Mouse (Mus musculus) embryonic facial prominence, embryonic 11.5 days (tissue): ENCODE results near the gene Dab1. TPM values are rescaled to one million over a fixed set of nuclear protein-coding genes. Genes with fewer than 3 reads are reported as not detected.

Source experiments
- ATAC-seq: fragments of 200-750 bp; cut with Nextera tagmentation; replicated peaks from 2 replicates; pipeline ENCODE4 v1.8.0; 2017; ENCODE audit warnings: low read depth; ENCODE audit not compliant: insufficient number of reproducible peaks, low FRiP score, low TSS enrichment
- DNase-seq: peaks from one replicate; pipeline ENCODE4 v3.0.0-alpha.2; 2015; ENCODE audit warnings: low spot score
- H3K27ac ChIP-seq: fragments of 300-500 bp; sonication (generic); replicated peaks from 2 replicates; pipeline ENCODE4 v1.5.1; 2014; ENCODE audit warnings: mild to moderate bottlenecking, low read depth, low read length, control low read depth
- H3K27me3 ChIP-seq: fragments of 300-500 bp; sonication (generic); 2 replicates; pipeline ENCODE4 v1.6.1; 2014; ENCODE audit warnings: mild to moderate bottlenecking, low read length, moderate library complexity, mixed read lengths; ENCODE audit not compliant: control insufficient read depth, insufficient read depth
- H3K36me3 ChIP-seq: fragments of 300-500 bp; sonication (generic); replicated peaks from 2 replicates; pipeline ENCODE4 v1.6.1; 2014; ENCODE audit warnings: low read depth, mild to moderate bottlenecking, low read length, moderate library complexity, mixed read lengths; ENCODE audit not compliant: control insufficient read depth, insufficient read depth
- H3K4me1 ChIP-seq: fragments of 300-500 bp; sonication (generic); 2 replicates; pipeline ENCODE4 v1.6.1; 2014; ENCODE audit warnings: low read length, mixed read lengths; ENCODE audit not compliant: control insufficient read depth, insufficient read depth
- H3K4me2 ChIP-seq: fragments of 300-500 bp; sonication (generic); 2 replicates; pipeline ENCODE4 v1.6.1; 2014; ENCODE audit warnings: low read depth, mild to moderate bottlenecking, control low read depth, low read length, moderate library complexity
- H3K4me3 ChIP-seq: fragments of 300-500 bp; sonication (generic); 2 replicates; pipeline ENCODE4 v1.5.1; 2014; ENCODE audit warnings: low read depth, low read length, control low read depth
- H3K9ac ChIP-seq: fragments of 300-500 bp; sonication (generic); replicated peaks from 2 replicates; pipeline ENCODE4 v1.6.1; 2014; ENCODE audit warnings: mild to moderate bottlenecking, control low read depth, low read length
- H3K9me3 ChIP-seq: fragments of 300-500 bp; sonication (generic); replicated peaks from 2 replicates; pipeline ENCODE4 v1.6.1; 2016; ENCODE audit warnings: mild to moderate bottlenecking, low read length, inconsistent platforms, mixed read lengths; ENCODE audit not compliant: control insufficient read depth
- WGBS: fragments of 180-500 bp; shearing (Covaris S2); extraction: QIAGEN DNeasy Blood & Tissue Kit; methylation state at CpG from one replicate; pipeline ENCODE4 v1.1.7; 2014; 5-methylcytosine and 5-hydroxymethylcytosine counted together
- polyA plus RNA-seq: library from polyadenylated mRNA; unstranded; fragments of >200 nt; fragmentation: Nextera tagmentation; extraction: Ambion mirVana; gene quantifications from 2 replicates; pipeline ENCODE4 v1.2.1, GENCODE M21; 2014

The Dab1 gene
- polyA plus RNA-seq, 1 experiment from 2014 or later, result 17.6 TPM

- no peaks in the 10 kb centered on the region for H3K4me1 ChIP-seq
- DNase-seq (peak; percentile 18), ATAC-seq (peak; percentile 29; the same call in 1 of the 2 replicates)
- no peaks in the 10 kb centered on the region for H3K9me3 ChIP-seq
- H3K36me3 ChIP-seq, result no peaks in the 10 kb centered on the region
- 59% methylated on average over 10 of the region's 10 CpGs for WGBS
- H3K9ac ChIP-seq, result no peak overlapping the region
- no peak overlapping the region for H3K27ac ChIP-seq
- no peaks in the 10 kb centered on the region for H3K27me3 ChIP-seq
- H3K4me2 ChIP-seq, result no peak overlapping the region
- H3K4me3 ChIP-seq, result no peak overlapping the region
Measured at GRCm38 (mm10) chr4:104666831-104667551, 1047.8 kb downstream of the Dab1 start.

DNA sequence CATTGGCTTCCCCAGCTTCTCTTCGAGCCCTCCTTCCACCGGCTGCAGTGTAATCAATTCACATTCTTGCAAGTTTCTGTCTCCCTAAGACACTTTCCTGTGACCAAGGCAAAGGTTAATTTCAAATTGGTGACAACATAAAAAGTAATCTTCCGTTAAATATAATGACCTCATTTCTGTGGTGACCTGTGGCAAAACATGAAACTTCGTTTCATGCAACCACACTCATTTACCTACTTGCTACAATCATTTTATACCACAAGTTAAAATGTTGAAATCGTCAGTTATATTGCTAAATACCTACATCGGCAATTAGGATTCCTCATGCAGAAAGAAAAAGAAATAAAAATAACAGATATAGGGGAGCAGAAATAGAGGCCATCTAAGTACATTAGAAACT, 1048.9 kb downstream of the Dab1 start:
- 87% methylated on average over 6 of the region's 6 CpGs for WGBS

GRCm38 (mm10) chr4:104669406-104669805, 1050.2 kb downstream of the Dab1 start:
- no peak overlapping the region for H3K9ac ChIP-seq
- no peak for ATAC-seq

More for the DNA sequence above, 1048.9 kb downstream of the Dab1 start:
- H3K4me3 ChIP-seq, result no peak overlapping the region
- no peak overlapping the region for H3K27ac ChIP-seq
- H3K9me3 ChIP-seq, result no peaks in the 10 kb centered on the region
- H3K9ac ChIP-seq, result no peak overlapping the region
- ATAC-seq, result no peak
- H3K4me2 ChIP-seq, result no peak overlapping the region
- H3K27me3 ChIP-seq, result no peaks in the 10 kb centered on the region
- H3K36me3 ChIP-seq, result no peaks in the 10 kb centered on the region
- no peaks in the 10 kb centered on the region for H3K4me1 ChIP-seq
- no peak for DNase-seq

DNA sequence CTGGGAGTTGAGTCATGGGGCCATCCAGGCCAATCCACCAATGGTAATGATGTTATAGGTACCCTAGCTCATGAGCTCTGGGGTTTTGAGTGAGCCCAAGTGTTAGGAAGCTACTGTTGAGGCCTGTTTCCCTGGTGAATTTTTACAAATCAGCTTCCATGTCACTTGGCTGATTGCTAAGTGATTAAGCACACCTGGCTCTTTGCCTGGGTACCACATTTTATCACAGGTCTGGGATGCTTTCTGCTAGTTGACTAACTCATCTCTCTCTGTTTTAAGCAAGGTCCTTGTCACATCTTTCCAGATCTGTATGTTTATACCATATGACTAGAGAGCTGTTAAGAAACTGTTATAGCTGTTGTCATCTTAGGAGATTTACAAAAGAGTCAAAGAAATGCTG, 1051.6 kb downstream of the Dab1 start:
- Histone ChIP-seq H3K27me3 (no peaks in the 10 kb centered on the region), H3K9me3 (no peaks in the 10 kb centered on the region), H3K27ac (no peak overlapping the region), H3K4me1 (no peaks in the 10 kb centered on the region), H3K36me3 (no peaks in the 10 kb centered on the region), H3K9ac (no peak overlapping the region), H3K4me2 (no peak overlapping the region), H3K4me3 (no peak overlapping the region)
- DNase-seq (no peak), ATAC-seq (no peak)

More at GRCm38 (mm10) chr4:104669406-104669805, 1050.2 kb downstream of the Dab1 start:
- Histone ChIP-seq H3K36me3 (no peaks in the 10 kb centered on the region), H3K4me1 (no peaks in the 10 kb centered on the region), H3K27ac (no peak overlapping the region), H3K9me3 (no peaks in the 10 kb centered on the region), H3K4me3 (no peak overlapping the region), H3K27me3 (no peaks in the 10 kb centered on the region), H3K4me2 (no peak overlapping the region)
- WGBS, result 81% methylated on average over 3 of the region's 3 CpGs
- DNase-seq, result no peak

- no peaks in the 10 kb centered on the region for H3K36me3 ChIP-seq
- H3K4me2 ChIP-seq, result no peak overlapping the region
- H3K27me3 ChIP-seq, result no peaks in the 10 kb centered on the region
- no peak overlapping the region for H3K4me3 ChIP-seq
- WGBS, result 84% methylated on average over 3 of the region's 3 CpGs
- ATAC-seq (no peak), DNase-seq (no peak)
- no peaks in the 10 kb centered on the region for H3K4me1 ChIP-seq
- H3K9ac ChIP-seq, result no peak overlapping the region
- H3K27ac ChIP-seq, result no peak overlapping the region
- no peaks in the 10 kb centered on the region for H3K9me3 ChIP-seq
Measured at GRCm38 (mm10) chr4:104673317-104673716, 1054.2 kb downstream of the Dab1 start.

DNA sequence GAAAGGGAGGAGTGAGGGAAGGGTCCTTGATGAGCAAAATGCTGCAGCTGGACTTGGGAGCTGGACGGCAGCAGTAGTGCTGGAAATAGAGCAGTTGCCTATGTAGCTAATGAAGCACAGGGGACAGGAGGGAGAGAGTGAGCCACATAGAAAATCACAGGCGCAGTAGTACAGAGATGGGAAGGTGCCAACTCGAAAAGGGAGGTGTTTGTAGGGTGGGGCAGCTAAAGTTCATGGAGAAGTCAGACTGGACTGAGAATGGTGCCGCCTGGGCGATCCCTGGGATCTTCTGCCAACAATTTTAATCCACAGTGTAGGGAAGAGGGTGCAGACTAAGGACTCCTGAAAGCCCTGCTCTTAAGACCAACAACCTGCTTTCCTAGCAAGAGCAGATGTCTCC, 1055.5 kb downstream of the Dab1 start:
- WGBS, result 86% methylated on average over 5 of the region's 5 CpGs
- Histone ChIP-seq H3K36me3 (no peaks in the 10 kb centered on the region), H3K9ac (no peak overlapping the region), H3K4me2 (no peak overlapping the region), H3K27ac (no peak overlapping the region), H3K4me1 (no peaks in the 10 kb centered on the region), H3K4me3 (no peak overlapping the region), H3K9me3 (no peaks in the 10 kb centered on the region), H3K27me3 (no peaks in the 10 kb centered on the region)
- no peak for DNase-seq
- no peak for ATAC-seq

- H3K9ac ChIP-seq, result no peak overlapping the region
- no peak overlapping the region for H3K27ac ChIP-seq
- no peaks in the 10 kb centered on the region for H3K9me3 ChIP-seq
- DNase-seq, result no peak
- H3K4me2 ChIP-seq, result no peak overlapping the region
- no peaks in the 10 kb centered on the region for H3K4me1 ChIP-seq
- no peak for ATAC-seq
- H3K4me3 ChIP-seq, result no peak overlapping the region
- H3K27me3 ChIP-seq, result no peaks in the 10 kb centered on the region
- H3K36me3 ChIP-seq, result no peaks in the 10 kb centered on the region
- WGBS, result 80% methylated on average over 7 of the region's 7 CpGs
Measured at GRCm38 (mm10) chr4:104678234-104678633, 1059.1 kb downstream of the Dab1 start.

GRCm38 (mm10) chr4:104680475-104680874, 1061.3 kb downstream of the Dab1 start:
- 88% methylated on average over 4 of the region's 4 CpGs for WGBS
- ATAC-seq (no peak), DNase-seq (no peak)
- Histone ChIP-seq H3K27me3 (no peaks in the 10 kb centered on the region), H3K9me3 (no peaks in the 10 kb centered on the region), H3K4me1 (no peaks in the 10 kb centered on the region), H3K4me3 (no peak overlapping the region), H3K4me2 (no peak overlapping the region), H3K9ac (no peak overlapping the region), H3K36me3 (no peaks in the 10 kb centered on the region), H3K27ac (no peak overlapping the region)
